Mouse (Mus musculus): ENCODE results near the gene Pcolce2. TPM values are rescaled to one million over a fixed set of nuclear protein-coding genes. Genes with fewer than 3 reads are reported as not detected.
"Not testable (repeated sequence)": the region's sequence is repeated elsewhere in the genome, so short reads cannot be mapped to it uniquely, and the experiment has no call there.

Pcolce2 gene
- polyA plus RNA-seq, 1 experiment from 2014 or later: 7.1 TPM

GRCm38 (mm10) chr9:95618572-95618971, 18.8 kb upstream of the Pcolce2 start:
- 70% methylated on average over 1 of the region's 1 CpGs for WGBS
- Histone ChIP-seq H3K4me3 (ENCODE audit: low read depth, low read length) (no peak overlapping the region), H3K27ac (ENCODE audit: low read depth) (no peak overlapping the region), H3K9ac (no peak overlapping the region), H3K36me3 (ENCODE audit: insufficient read depth) (no peaks in the 10 kb centered on the region), H3K27me3 (ENCODE audit: insufficient read depth, low read length) (no peaks in the 10 kb centered on the region), H3K4me2 (no peak overlapping the region), H3K9me3 (ENCODE audit: low read depth, low read length) (no peaks in the 10 kb centered on the region), H3K4me1 (ENCODE audit: insufficient read depth) (no peaks in the 10 kb centered on the region)
- TF ChIP-seq CTCF (IDR thresholded peaks at IDR 0.05; ENCODE audit: low read depth): no peak
- DNase-seq: peak; percentile 36
- ATAC-seq (ENCODE audit: insufficient read depth): 0 out of 2 replicates have a peak, but pooled peaks have one; percentile 38

- 77% methylated on average over 3 of the region's 3 CpGs for WGBS
- no peak overlapping the region for H3K4me3 ChIP-seq (ENCODE audit: low read depth, low read length)
- TF ChIP-seq CTCF (IDR thresholded peaks at IDR 0.05; ENCODE audit: low read depth): no peak
Observed at GRCm38 (mm10) chr9:95624072-95624471, 13.3 kb upstream of the Pcolce2 start.

GRCm38 (mm10) chr9:95628439-95628948, 8.9 kb upstream of the Pcolce2 start:
- H3K36me3 ChIP-seq (ENCODE audit: insufficient read depth): no peaks in the 10 kb centered on the region

More at GRCm38 (mm10) chr9:95624072-95624471, 13.3 kb upstream of the Pcolce2 start:
- Histone ChIP-seq H3K9me3 (ENCODE audit: low read depth, low read length) (no peaks in the 10 kb centered on the region), H3K9ac (no peak overlapping the region), H3K27ac (ENCODE audit: low read depth) (no peak overlapping the region), H3K4me2 (no peak overlapping the region), H3K4me1 (ENCODE audit: insufficient read depth) (no peaks in the 10 kb centered on the region), H3K27me3 (ENCODE audit: insufficient read depth, low read length) (no peaks in the 10 kb centered on the region), H3K36me3 (ENCODE audit: insufficient read depth) (no peaks in the 10 kb centered on the region)
- no peak for ATAC-seq (ENCODE audit: insufficient read depth)
- no peak for DNase-seq

GRCm38 (mm10) chr9:95629561-95629960, 7.8 kb upstream of the Pcolce2 start:
- not testable (repeated sequence) for H3K4me2 ChIP-seq; H3K9ac ChIP-seq; ATAC-seq (ENCODE audit: insufficient read depth); H3K27ac ChIP-seq (ENCODE audit: low read depth); H3K4me3 ChIP-seq (ENCODE audit: low read depth, low read length); H3K9me3 ChIP-seq (ENCODE audit: low read depth, low read length); H3K27me3 ChIP-seq (ENCODE audit: insufficient read depth, low read length); DNase-seq; H3K4me1 ChIP-seq (ENCODE audit: insufficient read depth); H3K36me3 ChIP-seq (ENCODE audit: insufficient read depth)
- WGBS: 68% methylated on average over 2 of the region's 2 CpGs

More at GRCm38 (mm10) chr9:95628439-95628948, 8.9 kb upstream of the Pcolce2 start:
- TF ChIP-seq CTCF (IDR thresholded peaks at IDR 0.05; ENCODE audit: low read depth): no peak
- 69% methylated on average over 6 of the region's 6 CpGs for WGBS
- Histone ChIP-seq H3K27me3 (ENCODE audit: insufficient read depth, low read length) (no peaks in the 10 kb centered on the region), H3K27ac (ENCODE audit: low read depth) (no peak overlapping the region), H3K4me1 (ENCODE audit: insufficient read depth) (no peaks in the 10 kb centered on the region), H3K9ac (no peak overlapping the region), H3K9me3 (ENCODE audit: low read depth, low read length) (no peaks in the 10 kb centered on the region), H3K4me2 (no peak overlapping the region), H3K4me3 (ENCODE audit: low read depth, low read length) (no peak overlapping the region)
- DNase-seq: no peak
- no peak for ATAC-seq (ENCODE audit: insufficient read depth)

GRCm38 (mm10) chr9:95636395-95636794, 1.0 kb upstream of the Pcolce2 start:
- Histone ChIP-seq H3K4me2 (peak overlapping the region; percentile 97), H3K27ac (ENCODE audit: low read depth) (no peak overlapping the region), H3K9ac (no peak overlapping the region), H3K9me3 (ENCODE audit: low read depth, low read length) (no peaks in the 10 kb centered on the region), H3K27me3 (ENCODE audit: insufficient read depth, low read length) (peaks cover 26% of the 10 kb centered on the region), H3K36me3 (ENCODE audit: insufficient read depth) (no peaks in the 10 kb centered on the region), H3K4me1 (ENCODE audit: insufficient read depth) (no peaks in the 10 kb centered on the region), H3K4me3 (ENCODE audit: low read depth, low read length) (no peak overlapping the region)
- ATAC-seq (ENCODE audit: insufficient read depth) (no peak), DNase-seq (no peak)
- TF ChIP-seq CTCF (IDR thresholded peaks at IDR 0.05; ENCODE audit: low read depth): no peak
- 80% methylated on average over 4 of the region's 4 CpGs for WGBS

- Histone ChIP-seq H3K4me1 (ENCODE audit: insufficient read depth) (no peaks in the 10 kb centered on the region), H3K27ac (ENCODE audit: low read depth) (no peak overlapping the region), H3K9me3 (ENCODE audit: low read depth, low read length) (no peaks in the 10 kb centered on the region), H3K4me2 (no peak overlapping the region), H3K36me3 (ENCODE audit: insufficient read depth) (no peaks in the 10 kb centered on the region), H3K4me3 (ENCODE audit: low read depth, low read length) (no peak overlapping the region), H3K9ac (no peak overlapping the region), H3K27me3 (ENCODE audit: insufficient read depth, low read length) (peaks cover 26% of the 10 kb centered on the region)
- 53% methylated on average over 4 of the region's 4 CpGs for WGBS
- no peak for TF ChIP-seq CTCF (IDR thresholded peaks at IDR 0.05; ENCODE audit: low read depth)
- ATAC-seq (ENCODE audit: insufficient read depth): no peak
- DNase-seq: no peak
Observed at GRCm38 (mm10) chr9:95639919-95640318, 2.5 kb downstream of the Pcolce2 start.

GRCm38 (mm10) chr9:95645926-95646325, 8.5 kb downstream of the Pcolce2 start:
- ATAC-seq (ENCODE audit: insufficient read depth): no peak
- WGBS: 91% methylated on average over 8 of the region's 8 CpGs

More at GRCm38 (mm10) chr9:95645926-95646325, 8.5 kb downstream of the Pcolce2 start:
- DNase-seq: no peak
- Histone ChIP-seq H3K4me1 (ENCODE audit: insufficient read depth) (no peaks in the 10 kb centered on the region), H3K27ac (ENCODE audit: low read depth) (no peak overlapping the region), H3K36me3 (ENCODE audit: insufficient read depth) (no peaks in the 10 kb centered on the region), H3K9me3 (ENCODE audit: low read depth, low read length) (no peaks in the 10 kb centered on the region), H3K9ac (no peak overlapping the region), H3K27me3 (ENCODE audit: insufficient read depth, low read length) (no peaks in the 10 kb centered on the region), H3K4me3 (ENCODE audit: low read depth, low read length) (no peak overlapping the region), H3K4me2 (no peak overlapping the region)
- TF ChIP-seq CTCF (IDR thresholded peaks at IDR 0.05; ENCODE audit: low read depth): no peak
